Mouse (Mus musculus): ENCODE results near the gene Fgl2. TPM values are rescaled to one million over a fixed set of nuclear protein-coding genes. Genes with fewer than 3 reads are reported as not detected.
"Not testable (repeated sequence)": the region's sequence is repeated elsewhere in the genome, so short reads cannot be mapped to it uniquely, and the experiment has no call there.

Gene Fgl2
- polyA plus RNA-seq (2012; rRNA removed) = 11.7 and 21.2 TPM in 2 replicates

GRCm38 (mm10) chr5:21372493-21373179 lies at the start of gene Fgl2:
Gene Fgl2 (plus strand): TSS chr5:21372642.
- no peak for DNase-seq (ENCODE audit: low read depth, low spot score)
- 3% methylated on average over 31 of the region's 31 CpGs for WGBS

DNA sequence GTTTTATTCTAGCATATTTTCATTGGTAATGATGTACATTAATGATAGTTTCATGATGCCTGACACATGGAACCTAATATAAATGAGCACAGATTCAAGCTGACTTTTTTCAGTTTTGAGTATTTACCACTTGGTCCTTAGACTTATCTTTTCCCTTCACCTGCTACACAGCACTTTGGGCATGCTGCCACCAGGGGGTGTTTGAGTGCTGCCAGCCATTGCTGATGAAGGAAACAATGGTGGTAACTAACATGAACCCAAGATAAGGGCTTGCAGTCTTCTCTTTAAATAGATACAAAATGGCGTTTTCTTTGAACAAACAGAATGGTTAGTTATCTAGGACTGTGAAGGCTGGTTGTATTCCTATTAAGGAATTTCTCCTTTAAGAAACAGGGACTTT lies 45.9 kb upstream of the Fgl2 start:
- WGBS = 16% methylated on average over 1 of the region's 1 CpGs
- peak; percentile 35 for DNase-seq (ENCODE audit: low read depth, low spot score)

GRCm38 (mm10) chr5:21328560-21328959 lies 43.9 kb upstream of the Fgl2 start:
- DNase-seq (ENCODE audit: low read depth, low spot score) = no peak
- 67% methylated on average over 1 of the region's 1 CpGs for WGBS

- 69% methylated on average over 11 of the region's 11 CpGs for WGBS
- no peak for DNase-seq (ENCODE audit: low read depth, low spot score)
These were observed 42.5 kb upstream of the Fgl2 start for GRCm38 (mm10) chr5:21329672-21330665.

DNA sequence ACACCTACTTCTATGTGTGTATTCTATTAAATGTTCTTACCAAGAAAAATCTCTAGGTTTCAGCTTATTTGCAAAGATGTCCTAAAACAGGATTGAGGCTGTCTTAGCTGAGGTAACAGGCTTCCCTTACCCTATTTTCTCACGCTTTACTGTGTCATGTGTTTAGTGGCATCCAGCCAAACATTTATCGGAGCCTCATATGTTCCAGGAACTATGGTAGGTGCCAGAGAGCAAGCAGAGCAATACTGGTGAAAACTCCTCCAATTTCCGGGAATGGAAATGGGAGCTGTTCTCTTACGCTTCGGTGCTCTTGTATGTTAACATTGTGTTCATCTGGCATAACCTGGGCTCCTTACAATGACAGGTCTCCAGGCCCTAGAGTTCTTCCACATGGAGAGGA lies 40.8 kb upstream of the Fgl2 start:
- WGBS = 28% methylated on average over 5 of the region's 5 CpGs
- peak; percentile 59 for DNase-seq (ENCODE audit: low read depth, low spot score)

GRCm38 (mm10) chr5:21332119-21332518 lies 40.3 kb upstream of the Fgl2 start:
- no peak for DNase-seq (ENCODE audit: low read depth, low spot score)
- 41% methylated on average over 1 of the region's 1 CpGs for WGBS

- DNase-seq (ENCODE audit: low read depth, low spot score) = not testable (repeated sequence)
These were observed 30.2 kb upstream of the Fgl2 start for GRCm38 (mm10) chr5:21342265-21342664.

GRCm38 (mm10) chr5:21348366-21348765 lies 24.1 kb upstream of the Fgl2 start:
- DNase-seq (ENCODE audit: low read depth, low spot score) = no peak
- 72% methylated on average over 7 of the region's 7 CpGs for WGBS

- DNase-seq (ENCODE audit: low read depth, low spot score) = no peak
These were observed 20.8 kb upstream of the Fgl2 start for GRCm38 (mm10) chr5:21351678-21352077.

- WGBS = 73% methylated on average over 3 of the region's 3 CpGs
- no peak for DNase-seq (ENCODE audit: low read depth, low spot score)
These were observed 13.8 kb upstream of the Fgl2 start for GRCm38 (mm10) chr5:21358648-21359047.

GRCm38 (mm10) chr5:21363343-21363742 lies 9.1 kb upstream of the Fgl2 start:
- peak; percentile 32 for DNase-seq (ENCODE audit: low read depth, low spot score)
- 23% methylated on average over 3 of the region's 3 CpGs for WGBS

DNA sequence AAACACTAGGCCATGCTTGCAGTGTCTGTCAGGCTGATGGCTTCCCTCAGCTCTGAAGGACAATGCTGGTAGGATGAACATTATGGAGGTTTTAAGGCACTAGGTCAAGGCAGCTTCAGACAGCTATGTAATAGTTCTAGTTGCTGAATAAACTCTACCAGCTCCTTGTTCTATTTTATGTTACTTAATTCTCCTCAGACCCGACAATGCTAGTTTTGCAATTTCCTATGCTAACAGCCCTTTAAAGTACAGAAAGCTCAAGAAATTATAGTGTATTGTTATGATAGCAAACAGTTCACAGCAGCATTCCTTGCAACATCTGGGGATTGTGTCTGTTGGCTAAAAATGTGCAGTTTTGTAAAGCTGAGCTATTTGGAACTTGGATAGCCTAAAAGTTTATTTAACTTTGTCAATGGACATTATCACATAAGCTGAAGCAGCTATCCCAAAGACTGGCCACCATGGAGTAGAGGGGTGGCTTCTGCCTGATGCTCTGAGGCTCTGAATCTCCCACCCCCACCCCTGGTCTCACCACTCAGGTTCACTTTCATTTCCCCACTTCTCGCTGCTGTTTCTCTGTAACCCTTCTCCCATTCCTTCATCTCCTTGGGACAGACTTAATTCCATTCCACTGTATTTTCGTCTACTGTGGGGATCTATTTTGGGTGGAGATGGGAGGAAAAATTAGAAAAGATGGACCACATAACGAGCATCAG lies 5.9 kb upstream of the Fgl2 start:
- no peak for DNase-seq (ENCODE audit: low read depth, low spot score)

DNA sequence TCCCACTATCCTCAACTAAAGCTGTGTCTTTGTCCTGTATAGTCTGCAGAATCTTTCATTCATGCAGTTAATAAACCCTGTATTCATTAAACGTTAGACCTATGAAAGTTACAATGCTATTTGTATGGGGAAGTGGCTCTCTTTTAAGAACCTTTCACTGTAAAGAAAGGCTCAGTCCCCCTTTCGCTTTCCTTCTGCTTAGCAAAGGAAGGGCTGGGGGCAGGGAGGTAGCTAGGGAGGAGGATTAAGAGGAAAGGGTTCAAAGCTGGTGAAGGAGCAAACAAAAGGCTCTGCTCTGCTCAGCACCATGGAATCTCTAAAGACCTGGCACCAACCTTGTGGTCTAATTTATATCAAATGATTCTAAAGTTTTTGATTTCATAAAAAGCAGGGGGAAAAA lies 4.9 kb upstream of the Fgl2 start:
- DNase-seq (ENCODE audit: low read depth, low spot score) = no peak
- 69% methylated on average over 2 of the region's 2 CpGs for WGBS

More for the DNA sequence above, 5.9 kb upstream of the Fgl2 start:
- 55% methylated on average over 4 of the region's 4 CpGs for WGBS

DNA sequence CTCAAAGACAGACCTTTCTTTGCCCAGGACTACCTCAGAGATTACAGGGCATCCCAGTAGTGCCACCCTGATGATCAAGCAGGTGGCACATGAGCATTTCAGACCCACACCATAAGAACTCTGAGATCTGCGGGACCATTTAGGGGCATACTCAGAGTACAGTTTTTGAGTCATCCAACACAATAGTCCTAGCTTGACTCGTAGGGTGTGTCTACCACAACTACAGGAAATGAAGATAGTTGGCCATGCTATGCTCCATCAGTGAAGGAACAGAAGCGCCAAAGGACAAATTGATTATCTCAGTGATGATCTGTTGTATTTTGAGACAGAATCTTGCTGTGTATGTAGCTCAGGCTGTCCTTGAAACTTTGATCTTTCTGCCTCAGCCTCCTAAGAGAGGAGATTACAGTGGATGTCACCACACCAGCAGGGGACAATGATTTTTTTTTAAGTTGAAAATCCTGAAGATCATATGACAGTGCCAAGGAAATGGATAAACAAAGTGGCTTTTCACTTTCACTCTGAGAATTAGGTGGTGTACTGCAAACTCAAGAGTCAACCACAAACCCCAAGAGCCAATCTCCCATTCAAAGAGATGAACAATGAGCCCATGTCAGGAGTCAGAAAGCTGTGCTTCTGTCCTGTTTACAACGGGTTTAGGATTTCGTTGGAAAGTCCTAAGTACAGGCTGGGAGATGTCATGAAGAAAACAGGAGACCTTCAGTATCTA lies 2.1 kb upstream of the Fgl2 start:
- WGBS = 84% methylated on average over 5 of the region's 5 CpGs
- no peak for DNase-seq (ENCODE audit: low read depth, low spot score)

- no peak for DNase-seq (ENCODE audit: low read depth, low spot score)
- WGBS = 40% methylated on average over 5 of the region's 5 CpGs
These were observed 522 bp upstream of the Fgl2 start for GRCm38 (mm10) chr5:21371920-21372319.

GRCm38 (mm10) chr5:21373180-21373518 lies 707 bp downstream of the Fgl2 start:
- WGBS = 15% methylated on average over 7 of the region's 7 CpGs
- DNase-seq (ENCODE audit: low read depth, low spot score) = no peak

DNA sequence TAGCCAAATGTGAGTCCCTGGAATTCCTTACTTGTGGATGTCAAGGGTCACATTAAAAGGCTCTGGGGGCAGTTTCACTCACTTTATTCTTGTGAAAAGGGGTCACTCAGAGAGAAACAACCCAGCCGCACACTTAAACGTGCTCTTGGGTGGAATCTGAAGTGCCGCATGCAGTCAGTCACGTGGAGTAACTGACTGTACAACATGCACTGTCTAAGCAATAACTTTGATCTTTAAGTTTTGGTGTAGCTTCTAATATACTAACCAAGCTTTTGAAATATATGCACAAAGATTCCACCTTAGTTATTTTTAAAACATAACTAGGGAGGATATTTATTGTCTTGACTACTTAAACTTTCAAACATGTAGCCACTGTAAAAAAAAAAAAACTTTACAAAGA lies 4.5 kb downstream of the Fgl2 start:
- WGBS = 83% methylated on average over 4 of the region's 4 CpGs

GRCm38 (mm10) chr5:21378397-21378796 lies 6.0 kb downstream of the Fgl2 start:
- no peak for DNase-seq (ENCODE audit: low read depth, low spot score)
- WGBS = 34% methylated on average over 2 of the region's 2 CpGs

More for the DNA sequence above, 4.5 kb downstream of the Fgl2 start:
- no peak for DNase-seq (ENCODE audit: low read depth, low spot score)

DNA sequence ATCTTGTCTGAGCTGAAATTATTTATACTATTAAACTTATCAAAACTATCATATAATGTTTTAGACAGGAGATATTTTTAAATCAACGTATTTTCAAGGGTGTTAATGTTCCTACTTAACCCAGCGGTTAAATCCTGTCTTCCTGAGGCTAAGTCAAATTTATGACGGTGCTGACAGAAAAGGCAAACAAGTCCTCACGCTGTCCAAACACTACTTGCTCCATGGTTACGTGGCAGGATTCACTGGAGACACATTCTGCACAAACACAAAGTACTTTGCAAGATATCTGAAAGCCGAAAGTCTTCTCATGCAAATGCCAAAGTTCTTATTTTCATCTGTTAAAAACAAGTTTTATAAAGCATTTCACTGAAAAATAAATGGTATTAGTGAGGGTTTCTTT lies 9.5 kb downstream of the Fgl2 start:
- no peak for DNase-seq (ENCODE audit: low read depth, low spot score)
- WGBS = 25% methylated on average over 6 of the region's 6 CpGs

DNA sequence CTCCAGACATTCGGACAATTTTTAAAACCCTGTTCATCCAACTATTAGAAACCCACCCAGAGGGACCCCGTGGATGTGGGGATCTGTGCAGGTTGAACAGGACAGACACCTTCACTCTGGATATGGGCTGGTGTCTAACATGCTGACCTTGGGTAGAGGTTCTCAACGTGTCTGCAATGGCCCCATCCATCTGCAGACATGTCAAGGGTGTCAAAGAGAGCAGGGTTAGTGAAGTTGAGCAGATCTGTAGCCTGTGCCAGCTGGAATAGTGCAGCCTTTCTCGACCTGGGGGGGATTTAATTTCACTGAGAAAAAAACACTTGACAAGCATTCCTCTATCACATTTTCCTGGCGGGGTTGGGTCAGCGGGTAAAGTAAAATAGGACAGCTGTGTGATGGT lies 10.2 kb downstream of the Fgl2 start:
- DNase-seq (ENCODE audit: low read depth, low spot score) = no peak
- 58% methylated on average over 6 of the region's 6 CpGs for WGBS
